Mouse (Mus musculus) erythroblast, embryonic 14.5 days (primary cell): Measurements from ENCODE around the gene Gramd1a. TPM values are rescaled to one million over a fixed set of nuclear protein-coding genes. Genes with fewer than 3 reads are reported as not detected.

Experiments
- H3K27me3 ChIP-seq: 2 replicates; pipeline ENCODE4 v1.6.1; 2012; ENCODE audit warnings: inconsistent platforms; ENCODE audit not compliant: control insufficient read depth
- H3K36me3 ChIP-seq: 2 replicates; pipeline ENCODE4 v1.6.1; 2012; ENCODE audit warnings: mild to moderate bottlenecking, inconsistent platforms; ENCODE audit not compliant: control insufficient read depth
- H3K4me1 ChIP-seq: 2 replicates; pipeline ENCODE4 v1.6.1; 2012; ENCODE audit warnings: inconsistent platforms; ENCODE audit not compliant: control insufficient read depth
- H3K4me3 ChIP-seq: replicated peaks from 2 replicates; pipeline ENCODE3; 2012; ENCODE audit warnings: moderate library complexity, mild to moderate bottlenecking, inconsistent platforms
- H3K9me3 ChIP-seq: 2 replicates; pipeline ENCODE4 v1.6.1; 2012; ENCODE audit warnings: low read length, inconsistent platforms, mixed read lengths; ENCODE audit not compliant: control insufficient read depth
- GATA1 ChIP-seq: IDR thresholded peaks from 2 replicates; pipeline ENCODE4 v1.6.1; 2012; ENCODE audit warnings: low read length, inconsistent platforms, mixed read lengths
- TAL1 ChIP-seq: IDR thresholded peaks from 3 replicates; pipeline ENCODE4 v1.6.1; 2012; ENCODE audit warnings: low read length, inconsistent platforms, mixed read lengths
- polyA plus RNA-seq: library from polyadenylated mRNA; stranded (reverse); fragments of >175 nt; gene quantifications from 2 replicates; pipeline ENCODE4 v1.2.3, GENCODE M21; 2012

The Gramd1a gene
- polyA plus RNA-seq, 1 experiment: 0.52 TPM

DNA sequence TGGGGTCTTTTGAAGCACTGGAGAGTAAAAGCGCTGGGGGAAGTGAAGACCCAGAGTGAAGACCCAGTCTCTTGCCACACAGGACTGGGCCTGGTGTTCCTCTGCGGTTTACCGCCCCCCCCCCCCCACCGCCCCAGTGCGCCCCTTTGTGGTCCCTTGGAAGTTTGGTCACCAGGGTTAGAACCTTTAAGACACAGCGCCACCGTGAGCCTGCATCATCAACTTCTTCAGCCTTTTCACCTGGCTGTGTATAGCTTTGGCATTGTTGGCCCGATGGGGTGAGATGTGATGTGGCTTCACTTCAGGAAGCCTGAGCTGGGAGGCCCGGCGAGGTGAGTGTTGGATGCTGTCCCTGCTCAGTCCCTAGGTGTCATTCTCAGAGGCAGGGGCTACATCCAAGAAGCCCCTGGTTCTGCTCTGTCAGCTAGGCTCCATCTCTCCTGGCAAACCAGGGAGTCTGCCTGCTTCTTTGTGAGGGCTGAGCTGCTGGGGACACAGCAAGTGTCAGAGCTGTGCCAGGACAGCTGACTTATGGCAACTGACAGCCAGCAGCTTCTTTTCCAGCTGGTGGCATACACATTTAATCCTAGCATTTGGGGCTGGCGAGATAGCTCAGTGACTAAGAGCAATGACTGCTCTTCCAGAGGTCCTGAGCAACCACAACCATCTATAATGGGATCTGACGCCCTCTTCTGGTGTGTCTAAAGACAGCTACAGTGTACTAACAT is 60.8 kb downstream of the Gramd1a start:
- Histone ChIP-seq H3K4me1 (no peaks in the 10 kb centered on the region), H3K36me3 (no peaks in the 10 kb centered on the region; the same call in 1 of the 2 replicates), H3K27me3 (no peaks in the 10 kb centered on the region), H3K9me3 (no peaks in the 10 kb centered on the region; the same call in 1 of the 2 replicates), H3K4me3 (no peak overlapping the region)
- TF ChIP-seq GATA1: no peak
- TF ChIP-seq TAL1: no peak

DNA sequence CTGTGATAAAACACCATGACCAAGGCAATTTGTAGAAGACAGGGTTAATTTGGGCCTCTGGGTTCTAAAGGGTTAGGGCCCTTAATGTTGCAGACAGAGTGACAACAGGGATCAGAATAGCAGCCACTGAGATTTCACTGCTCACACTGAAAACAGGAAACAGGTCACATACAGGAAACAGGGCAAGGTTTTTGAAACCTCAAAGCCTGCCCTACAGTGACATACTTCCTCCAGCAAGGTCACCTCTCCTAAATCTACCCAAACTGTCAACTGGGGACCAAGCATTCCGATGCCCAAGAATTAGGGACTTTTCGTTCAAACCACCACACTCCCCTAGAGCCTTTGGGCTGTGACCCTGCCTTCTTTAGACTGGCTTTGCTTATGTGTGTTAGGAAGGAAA is 66.0 kb downstream of the Gramd1a start:
- H3K27me3 ChIP-seq: no peaks in the 10 kb centered on the region
- H3K36me3 ChIP-seq: no peaks in the 10 kb centered on the region
- no peak for TF ChIP-seq GATA1
- TF ChIP-seq TAL1: no peak
- H3K4me3 ChIP-seq: no peak overlapping the region
- no peaks in the 10 kb centered on the region for H3K9me3 ChIP-seq
- no peaks in the 10 kb centered on the region for H3K4me1 ChIP-seq

DNA sequence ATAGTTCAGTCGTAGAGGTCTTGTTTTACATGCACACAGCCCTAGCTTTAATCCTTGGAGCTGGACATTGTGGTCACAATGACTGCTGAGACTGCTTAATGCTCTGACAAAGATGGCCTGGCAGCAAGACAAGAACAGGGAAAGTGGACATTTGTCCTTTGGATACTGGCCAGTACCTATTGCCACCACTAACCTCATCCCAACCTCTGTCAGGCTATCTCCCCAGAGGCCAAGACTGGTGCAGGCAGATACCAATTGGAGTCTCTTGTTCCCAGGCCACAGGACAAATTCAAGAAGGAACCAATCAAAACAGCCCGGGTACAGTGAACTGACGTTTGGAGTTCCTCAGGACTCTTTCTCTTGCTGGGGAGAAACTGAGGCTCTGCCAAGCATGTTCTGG is 67.5 kb downstream of the Gramd1a start:
- TF ChIP-seq GATA1 (no peak), TAL1 (no peak)
- Histone ChIP-seq H3K9me3 (no peaks in the 10 kb centered on the region), H3K4me1 (no peaks in the 10 kb centered on the region), H3K4me3 (no peak overlapping the region), H3K36me3 (no peaks in the 10 kb centered on the region), H3K27me3 (no peaks in the 10 kb centered on the region)

DNA sequence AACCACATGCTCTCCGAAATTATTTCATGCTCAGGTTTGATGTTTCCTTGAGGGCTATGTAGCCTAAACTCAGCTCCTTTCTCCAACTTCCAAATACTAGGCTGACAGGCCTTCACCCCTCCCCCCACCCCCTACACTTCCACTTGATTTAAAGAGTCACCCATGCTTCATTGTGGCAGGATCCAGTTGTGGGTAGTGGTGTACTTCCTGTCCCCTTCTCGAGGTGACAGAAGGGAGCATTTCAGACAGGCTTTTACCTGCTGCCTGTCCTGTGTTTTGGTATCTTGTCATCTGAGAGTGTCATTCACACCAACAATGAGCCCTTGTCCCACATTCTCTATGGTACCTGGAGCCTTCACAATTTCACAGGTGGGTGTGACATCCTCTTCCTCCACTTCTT is 68.4 kb downstream of the Gramd1a start:
- Histone ChIP-seq H3K36me3 (no peaks in the 10 kb centered on the region), H3K9me3 (no peaks in the 10 kb centered on the region), H3K4me1 (no peaks in the 10 kb centered on the region), H3K4me3 (no peak overlapping the region), H3K27me3 (no peaks in the 10 kb centered on the region)
- TF ChIP-seq TAL1 (no peak), GATA1 (no peak)

DNA sequence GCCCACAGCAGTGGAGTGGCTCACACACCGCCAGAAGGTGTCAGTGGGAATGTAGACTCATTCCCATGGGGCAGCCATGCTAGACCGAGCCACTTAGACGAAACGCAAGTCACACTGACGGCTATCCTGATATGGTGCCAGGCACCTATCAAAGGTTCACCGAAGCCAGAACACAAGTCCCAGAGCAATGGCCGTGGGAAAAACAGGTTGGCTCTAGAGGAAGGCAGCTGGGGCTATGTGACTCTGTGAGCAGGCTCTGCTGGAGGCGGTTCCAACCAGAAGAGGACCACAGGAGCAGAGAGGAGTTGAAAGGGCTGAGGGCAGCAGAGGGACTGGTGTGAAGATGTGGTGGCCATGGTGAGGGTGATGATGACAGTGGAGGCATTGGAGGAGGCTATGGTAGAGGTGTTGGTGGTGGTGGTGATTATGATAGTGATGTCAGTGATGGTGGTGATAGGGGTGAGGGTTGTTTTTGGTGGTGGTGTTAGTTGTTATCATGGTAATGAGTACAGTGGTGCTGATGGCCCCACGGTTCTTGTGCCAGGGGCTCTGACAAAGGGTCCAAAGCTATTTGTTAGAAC is 69.4 kb downstream of the Gramd1a start:
- Histone ChIP-seq H3K4me1 (no peaks in the 10 kb centered on the region), H3K9me3 (no peaks in the 10 kb centered on the region), H3K4me3 (no peak overlapping the region), H3K36me3 (no peaks in the 10 kb centered on the region), H3K27me3 (no peaks in the 10 kb centered on the region)
- TF ChIP-seq TAL1 (no peak), GATA1 (no peak)

DNA sequence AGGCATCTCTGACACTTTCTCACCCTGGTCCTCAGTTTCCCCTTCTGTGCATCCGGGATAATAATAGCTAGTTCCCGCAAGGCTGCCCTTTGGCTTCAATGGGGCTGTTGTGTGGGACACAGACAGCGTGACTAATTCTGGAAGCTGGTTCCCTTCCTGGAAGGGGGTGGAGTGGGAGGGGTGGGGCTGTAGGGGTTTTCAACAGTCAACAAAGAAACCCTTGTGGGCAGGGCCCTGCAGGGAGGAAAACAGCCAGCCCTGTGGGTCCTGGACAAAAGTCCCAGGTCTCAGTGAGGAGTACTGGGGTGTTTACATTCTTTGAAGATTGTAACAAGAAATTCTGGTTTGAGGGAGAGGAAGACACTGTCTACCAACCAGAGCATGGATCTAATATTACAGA is 70.5 kb downstream of the Gramd1a start:
- Histone ChIP-seq H3K4me3 (no peak overlapping the region), H3K4me1 (no peaks in the 10 kb centered on the region), H3K27me3 (no peaks in the 10 kb centered on the region), H3K9me3 (no peaks in the 10 kb centered on the region), H3K36me3 (no peaks in the 10 kb centered on the region)
- TF ChIP-seq GATA1 (no peak), TAL1 (no peak)

DNA sequence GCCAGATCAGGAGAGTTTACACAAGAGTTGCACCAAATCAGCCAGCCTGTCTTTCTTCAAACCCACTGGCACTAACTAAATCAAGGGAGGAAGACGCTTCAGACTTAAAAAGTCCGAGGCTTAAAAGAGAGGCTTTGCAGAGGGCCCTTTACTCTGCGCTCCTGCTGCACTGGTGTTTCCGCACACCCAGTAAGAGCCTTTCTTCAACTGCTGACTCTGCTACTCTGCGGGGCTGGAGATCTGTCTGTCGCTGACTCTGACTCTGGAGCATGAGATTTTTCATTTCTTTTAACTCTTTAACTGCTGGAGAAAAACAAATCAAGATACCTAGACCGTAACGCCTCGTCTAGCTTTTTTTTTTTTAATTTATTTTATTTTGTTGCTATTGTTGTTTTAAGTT is 71.6 kb downstream of the Gramd1a start:
- H3K4me3 ChIP-seq: no peak overlapping the region
- no peaks in the 10 kb centered on the region for H3K27me3 ChIP-seq
- no peaks in the 10 kb centered on the region for H3K4me1 ChIP-seq
- no peaks in the 10 kb centered on the region for H3K36me3 ChIP-seq
- no peak for TF ChIP-seq GATA1
- TF ChIP-seq TAL1: no peak
- H3K9me3 ChIP-seq: no peaks in the 10 kb centered on the region

DNA sequence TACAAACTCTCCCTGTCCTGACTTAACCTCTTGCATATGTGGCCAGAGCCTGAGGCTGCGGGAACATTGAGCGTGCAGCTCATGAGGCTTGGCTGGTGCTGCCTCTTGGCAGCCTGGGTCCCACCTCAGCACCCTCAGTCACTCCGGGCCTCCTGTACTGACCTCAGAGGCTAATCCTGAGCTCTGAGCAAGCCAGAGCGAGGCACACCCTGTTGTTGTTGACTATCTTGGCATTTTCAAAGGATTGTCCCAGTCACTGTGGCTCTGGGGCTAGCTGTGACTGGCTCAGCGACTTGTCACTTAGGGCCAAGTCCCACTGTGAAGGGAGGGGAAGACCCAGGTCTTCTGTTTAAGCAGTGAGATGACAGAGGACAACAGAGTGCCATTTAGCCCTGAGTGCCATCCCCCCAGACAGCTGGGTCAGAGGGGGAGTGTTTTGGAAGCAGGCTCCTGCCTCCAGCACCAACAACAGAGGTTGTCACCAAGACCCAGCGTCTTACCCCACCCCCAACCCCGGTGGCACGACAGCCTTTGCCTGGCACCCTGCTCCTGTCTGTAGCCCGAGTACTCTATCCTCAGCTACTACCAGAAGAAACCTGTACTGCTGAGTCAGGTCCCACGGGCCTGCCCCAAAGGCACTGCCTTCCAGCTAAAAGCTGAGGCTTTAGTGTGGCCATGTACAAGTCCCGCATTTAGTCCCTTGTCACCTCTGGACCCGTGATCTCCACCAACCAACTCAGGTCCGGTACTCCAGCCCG is 72.7 kb downstream of the Gramd1a start:
- no peak overlapping the region for H3K4me3 ChIP-seq
- H3K36me3 ChIP-seq: no peaks in the 10 kb centered on the region
- no peaks in the 10 kb centered on the region for H3K9me3 ChIP-seq
- no peak for TF ChIP-seq TAL1
- H3K27me3 ChIP-seq: no peaks in the 10 kb centered on the region
- no peaks in the 10 kb centered on the region for H3K4me1 ChIP-seq

DNA sequence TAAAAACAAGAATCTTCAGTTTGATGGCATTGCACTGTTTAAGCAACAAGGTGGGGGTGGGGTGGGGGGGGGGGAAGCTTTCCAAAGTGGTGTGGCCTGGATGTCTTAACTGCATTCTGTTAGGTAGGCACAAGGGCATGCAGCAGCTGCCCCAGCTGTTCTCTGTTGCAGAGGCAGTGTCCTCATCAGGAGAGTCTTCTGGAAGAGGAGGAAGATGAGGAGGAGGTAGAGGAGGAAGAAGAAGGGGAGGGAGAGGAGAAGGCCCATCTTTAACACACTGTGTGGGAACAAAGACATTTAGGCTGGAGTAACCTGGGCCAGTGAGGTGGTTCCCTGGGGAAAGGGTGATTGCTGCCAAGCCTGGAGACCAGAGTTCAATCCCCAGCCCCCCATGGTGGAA is 73.6 kb downstream of the Gramd1a start:
- H3K36me3 ChIP-seq: no peaks in the 10 kb centered on the region
- no peaks in the 10 kb centered on the region for H3K4me1 ChIP-seq
- no peak for TF ChIP-seq TAL1
- TF ChIP-seq GATA1: no peak
- no peaks in the 10 kb centered on the region for H3K9me3 ChIP-seq
- H3K4me3 ChIP-seq: no peak overlapping the region
- H3K27me3 ChIP-seq: no peaks in the 10 kb centered on the region
